Mouse (Mus musculus) lung, postnatal 0 days (tissue): Measurements from ENCODE around the gene 4930535I16Rik.

ENCODE experiments used
- CTCF ChIP-seq: IDR thresholded peaks from 2 replicates; pipeline ENCODE4 v1.5.1; 2016; ENCODE audit warnings: antibody characterized with exemption, mild to moderate bottlenecking
- EP300 ChIP-seq: IDR thresholded peaks from 2 replicates; pipeline ENCODE4 v1.6.1; 2016; ENCODE audit warnings: antibody characterized with exemption, mild to moderate bottlenecking, control low read depth

DNA sequence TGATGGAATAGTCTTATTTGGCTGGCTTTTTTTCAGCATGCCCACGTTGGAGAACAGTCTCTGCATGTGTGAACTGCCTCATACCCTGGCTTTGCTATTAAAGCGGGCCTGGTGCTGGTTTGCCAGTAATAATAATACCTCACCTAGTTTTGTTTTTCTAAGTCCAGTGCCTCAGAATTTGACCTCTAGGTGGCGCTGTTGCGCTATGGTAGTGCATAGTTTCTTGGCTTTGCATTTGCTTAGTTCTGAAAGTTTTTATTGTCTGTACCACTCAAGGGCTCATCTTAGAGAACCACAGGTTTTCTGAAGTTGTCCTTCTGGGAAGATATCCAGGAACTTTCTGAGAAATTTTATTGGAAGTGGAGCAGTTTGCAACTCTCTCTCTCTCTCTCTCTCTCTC is 22.0 kb upstream of the 4930535I16Rik start:
- TF ChIP-seq EP300 (no peak), CTCF (peak; percentile 87)
